Mouse (Mus musculus) lung, adult 2 months (tissue): Measurements from ENCODE around the gene Nudt2.

Experiments
- CTCF ChIP-seq: fragments of 200-500 bp; IDR thresholded peaks from 2 replicates; pipeline ENCODE4 v1.5.1; 2011; ENCODE audit warnings: mild to moderate bottlenecking, low read length, control low read depth; ENCODE audit not compliant: insufficient read depth
- POLR2A ChIP-seq: fragments of 200-500 bp; IDR thresholded peaks from 2 replicates; pipeline ENCODE4 v1.6.1; 2011; ENCODE audit warnings: low read depth, mild to moderate bottlenecking, control low read depth, low read length, borderline replicate concordance; ENCODE audit errors: extremely low read depth

DNA sequence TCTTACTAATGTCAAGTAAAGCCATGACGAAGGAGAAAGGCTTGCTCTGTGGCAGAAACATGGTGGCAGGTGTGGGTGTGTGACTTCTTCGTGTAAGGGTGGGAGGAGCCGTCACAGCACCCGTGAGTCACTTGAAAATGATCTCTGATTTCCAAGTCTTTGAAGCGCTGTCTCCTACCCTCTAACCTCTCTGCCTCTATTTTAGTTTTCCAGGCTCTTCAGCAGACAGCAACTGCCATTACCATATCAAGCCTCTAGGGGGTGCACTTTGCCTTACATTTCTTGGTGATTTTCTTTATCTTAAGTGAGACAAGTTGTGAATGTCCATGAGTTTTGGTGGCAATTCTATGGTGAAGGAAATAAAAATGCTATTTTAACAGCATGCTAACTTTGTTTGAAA is 57.8 kb downstream of the Nudt2 start:
- 0 out of 2 replicates have a peak, but pooled peaks have one; percentile 10 for TF ChIP-seq CTCF
- no peak for TF ChIP-seq POLR2A
